In genomic region chr4:119338861-119339361, GRCm38 (mm10) we compare ENCODE assay signal across 7 mouse cellular contexts. TPM values are rescaled to one million over a fixed set of nuclear protein-coding genes. Genes with fewer than 3 reads are reported as not detected.
DNase-seq lines count a peak whose midpoint lies in the region; ATAC-seq and TF ChIP-seq lines count a peak whose summit lies in the region.

No protein-coding gene starts in this region.

- no peak for TF ChIP-seq EP300 in lung, postnatal 0 days (IDR thresholded peaks at IDR 0.05)

- H3K9me3 ChIP-seq in embryonic facial prominence, embryonic 10.5 days: no peaks in the 10 kb centered on the region
- no peaks in the 10 kb centered on the region for H3K9me3 ChIP-seq in lung, postnatal 0 days (ENCODE audit: low read length)

- peak; percentile 90 for TF ChIP-seq CTCF in lung, postnatal 0 days (IDR thresholded peaks at IDR 0.05)

- no peak overlapping the region for H3K9ac ChIP-seq in lung, postnatal 0 days (replicated peaks; ENCODE audit: low read depth)

- no peaks in the 10 kb centered on the region for H3K27me3 ChIP-seq in embryonic facial prominence, embryonic 10.5 days (replicated peaks; ENCODE audit: low read depth, poor library complexity, severe bottlenecking)
- H3K27me3 ChIP-seq in lung, postnatal 0 days (replicated peaks; ENCODE audit: insufficient read depth, low read length): no peaks in the 10 kb centered on the region

- WGBS in embryonic facial prominence, embryonic 10.5 days: 6% methylated on average over 10 of the region's 10 CpGs
- WGBS in lung, postnatal 0 days: 2% methylated on average over 10 of the region's 10 CpGs

- H3K36me3 ChIP-seq in embryonic facial prominence, embryonic 10.5 days (replicated peaks): no peaks in the 10 kb centered on the region
- H3K36me3 ChIP-seq in lung, postnatal 0 days (ENCODE audit: insufficient read depth, low read length): no peaks in the 10 kb centered on the region

- H3K4me1 ChIP-seq in embryonic facial prominence, embryonic 10.5 days: no peaks in the 10 kb centered on the region
- no peaks in the 10 kb centered on the region for H3K4me1 ChIP-seq in lung, postnatal 0 days (ENCODE audit: insufficient read depth, low read depth, low read length)

- H3K4me3 ChIP-seq in embryonic facial prominence, embryonic 10.5 days: no peak overlapping the region
- H3K4me3 ChIP-seq in lung, postnatal 0 days (ENCODE audit: low read depth, low read length): no peak overlapping the region

- H3K4me2 ChIP-seq in lung, postnatal 0 days (replicated peaks; ENCODE audit: low read depth, low read length): no peak overlapping the region

- peak; percentile 71 to 83 for ATAC-seq in hematopoietic stem cell, adult 5-6 weeks (replicated peaks in 1 of 2; ENCODE audit: insufficient read depth in 1 of 2, low FRiP score in 2 of 2, low TSS enrichment in 1 of 2, low read depth in 1 of 2, poor library complexity in 2 of 2, severe bottlenecking in 2 of 2)
- peak; percentile 43 for ATAC-seq in lung, postnatal 0 days

- peak; percentile 73 for DNase-seq in ES-CJ7 (ENCODE audit: low read depth, low spot score)
- peak; percentile 67 for DNase-seq in adrenal gland, postnatal 14 days
- peak; percentile 60 for DNase-seq in embryonic facial prominence, embryonic 10.5 days (ENCODE audit: low spot score)
- DNase-seq in layer of hippocampus, adult 9-10 months (ENCODE audit: low spot score): peak; percentile 9
- DNase-seq in lung, postnatal 0 days (ENCODE audit: low spot score): peak; percentile 71
- DNase-seq in ovary, postnatal 36 days (ENCODE audit: low spot score): peak; percentile 20

- no peak overlapping the region for H3K27ac ChIP-seq in embryonic facial prominence, embryonic 10.5 days (replicated peaks)
- H3K27ac ChIP-seq in lung, postnatal 0 days (ENCODE audit: low read length): no peak overlapping the region

RNA-seq across cellular contexts. Expression of gene Ppih, which starts 18.6 kb away (rescaled TPM):
- 19.9 and 23.8 TPM in 2 replicates for total RNA-seq in adrenal gland, postnatal 14 days (2021)
- polyA plus RNA-seq in embryonic facial prominence, embryonic 10.5 days (2016; fragmentation: Nextera tagmentation; extraction: Ambion mirVana): 150 and 155 TPM in 2 replicates
- total RNA-seq in hematopoietic stem cell, adult 5-6 weeks (2017): 75.5 and 80.9 TPM in 2 replicates
- polyA plus RNA-seq in lung, postnatal 0 days (2015; fragmentation: Nextera tagmentation; extraction: Ambion mirVana): 25.7 and 25.8 TPM in 2 replicates

RNA-seq across cellular contexts. Expression of gene Ybx1, which starts 44.5 kb away (rescaled TPM):
- total RNA-seq in adrenal gland, postnatal 14 days (2021): 620 and 697 TPM in 2 replicates
- polyA plus RNA-seq in embryonic facial prominence, embryonic 10.5 days (2016; fragmentation: Nextera tagmentation; extraction: Ambion mirVana): 980 and 1,001 TPM in 2 replicates
- 798 and 983 TPM in 2 replicates for total RNA-seq in hematopoietic stem cell, adult 5-6 weeks (2017)
- 391 and 412 TPM in 2 replicates for polyA plus RNA-seq in lung, postnatal 0 days (2015; fragmentation: Nextera tagmentation; extraction: Ambion mirVana)

Comparison
In these comparisons a context has a peak if more than half of its experiments do, and no peak if none do; other contexts are left out.
1. DNase-seq: peak in every context shown above with its lines; median percentile 73 in ES-CJ7; 71 in lung, postnatal 0 days; 67 in adrenal gland, postnatal 14 days; 60 in embryonic facial prominence, embryonic 10.5 days; 20 in ovary, postnatal 36 days; 9 in layer of hippocampus, adult 9-10 months.